Mouse (Mus musculus): ENCODE measurements around the gene Gm7168.

DNA sequence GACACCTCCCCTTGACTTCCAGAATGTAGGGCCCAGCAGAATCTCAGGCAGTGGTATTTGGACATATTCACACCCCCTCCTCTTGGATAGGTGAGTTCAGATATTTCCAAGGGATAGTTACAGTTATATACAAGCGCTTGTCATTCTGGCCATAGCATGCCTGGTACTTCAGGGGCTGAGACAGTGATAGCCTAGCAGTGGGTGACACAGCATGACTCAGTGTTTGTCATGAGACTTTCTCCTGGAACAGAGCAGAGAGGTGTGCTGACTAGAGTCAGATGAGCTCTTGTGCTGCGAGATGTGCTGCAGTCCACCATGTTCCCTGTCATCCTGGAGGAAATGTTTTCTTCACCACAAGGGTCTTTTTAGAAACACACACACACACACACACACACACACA lies 23.6 kb upstream of the Gm7168 start:
- TF ChIP-seq CTCF (IDR thresholded peaks at IDR 0.05; ENCODE audit: low read depth): no peak
- TF ChIP-seq EP300 (IDR thresholded peaks at IDR 0.05; ENCODE audit: low read depth): no peak
